Mouse (Mus musculus) E14TG2a.4 (cell line): ENCODE data around the gene Rtraf.

Experiments
- CTCF ChIP-seq: conservative IDR thresholded peaks from 2 replicates; pipeline ENCODE4 v1.5.1; 2014; ENCODE audit warnings: low read length
- NANOG ChIP-seq: IDR thresholded peaks from 2 replicates; pipeline ENCODE4 v1.6.1; 2014; ENCODE audit warnings: borderline replicate concordance, low read length, mixed read lengths
- POU5F1 ChIP-seq: IDR thresholded peaks from 2 replicates; pipeline ENCODE4 v1.6.1; 2014; ENCODE audit warnings: low read length, borderline replicate concordance

DNA sequence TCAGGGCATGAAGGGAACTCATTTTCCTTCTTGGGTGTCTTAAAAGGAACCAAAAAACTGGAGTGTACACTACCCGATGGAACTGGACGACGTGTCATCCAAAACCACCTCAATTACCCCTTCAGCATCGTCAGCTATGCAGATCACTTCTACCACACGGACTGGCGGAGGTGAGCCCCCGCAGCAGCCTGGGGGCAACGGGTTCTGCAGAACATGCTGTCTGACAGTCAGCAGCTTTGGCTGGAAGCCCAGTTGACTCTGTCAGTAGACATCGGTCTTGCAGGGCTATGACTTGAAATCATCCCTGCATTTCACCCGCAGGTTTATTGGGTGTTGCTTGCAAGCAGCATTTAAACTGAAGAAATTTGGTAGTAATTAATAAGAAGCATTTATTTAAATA lies 13.7 kb downstream of the Rtraf start:
- TF ChIP-seq CTCF, result no peak
- TF ChIP-seq NANOG, result no peak
- TF ChIP-seq POU5F1, result no peak
